In the genomic region with DNA sequence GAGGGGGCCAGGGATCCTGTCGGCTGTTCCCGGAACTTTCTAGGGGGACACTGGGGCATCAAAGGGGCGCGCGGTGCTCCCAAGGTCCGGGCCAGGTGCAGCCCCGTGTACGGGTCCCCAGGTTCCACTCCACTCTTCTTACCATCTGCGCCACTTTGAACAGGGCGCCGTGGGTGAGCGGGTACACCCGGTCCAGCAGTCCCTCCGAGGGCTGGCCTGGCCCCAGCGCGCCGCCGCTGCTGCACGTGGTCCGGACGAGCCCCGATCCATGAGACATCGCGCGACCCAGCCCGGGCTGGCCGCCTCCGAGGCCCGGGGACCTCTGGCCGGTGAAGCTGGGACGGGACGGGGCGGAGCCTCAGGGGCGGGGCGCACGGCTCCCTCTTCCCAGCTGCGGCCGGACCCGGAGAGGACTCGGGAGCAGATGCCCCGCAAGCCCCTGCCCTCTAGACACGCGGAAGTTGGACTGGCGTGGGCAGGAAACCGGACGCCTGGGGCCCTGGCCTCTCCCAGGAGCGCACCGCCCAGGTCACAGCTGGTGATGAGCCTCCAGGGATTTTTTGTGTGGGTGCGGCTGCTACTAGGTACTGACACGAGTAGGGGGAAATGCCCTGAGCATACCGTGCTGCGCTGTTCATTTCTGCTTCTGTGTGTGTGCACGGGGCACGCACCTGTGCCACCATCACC, we compare ENCODE assay signal across 8 mouse cellular contexts. TPM values are rescaled to one million over a fixed set of nuclear protein-coding genes. Genes with fewer than 3 reads are reported as not detected.
DNase-seq lines count a peak whose midpoint lies in the region; ATAC-seq lines count a peak whose summit lies in the region.

Gene Cmtm7, minus strand, starts transcription at position 331 of the 687 bp plus-strand sequence.

- H3K9ac ChIP-seq in embryonic facial prominence, embryonic 13.5 days, result peak within 1 kb of the TSS; percentile 88
- peak within 1 kb of the TSS; percentile 94 for H3K9ac ChIP-seq in heart, embryonic 11.5 days (ENCODE audit: low read depth, low read length)
- H3K9ac ChIP-seq in kidney, embryonic 14.5 days (ENCODE audit: low read depth, low read length), result peak within 1 kb of the TSS; percentile 78

- H3K4me2 ChIP-seq in embryonic facial prominence, embryonic 13.5 days, result peak within 1 kb of the TSS; percentile 90
- H3K4me2 ChIP-seq in heart, embryonic 11.5 days, result peak within 1 kb of the TSS; percentile 77
- peak within 1 kb of the TSS; percentile 95 for H3K4me2 ChIP-seq in kidney, embryonic 14.5 days (replicated peaks; ENCODE audit: low read depth, low read length)

- H3K36me3 ChIP-seq in embryonic facial prominence, embryonic 13.5 days, result no peaks in the 10 kb centered on the region
- H3K36me3 ChIP-seq in heart, embryonic 11.5 days (ENCODE audit: control insufficient read depth, insufficient read depth, low read length), result no peaks in the 10 kb centered on the region
- H3K36me3 ChIP-seq in kidney, embryonic 14.5 days (ENCODE audit: control insufficient read depth, insufficient read depth, low read length), result no peaks in the 10 kb centered on the region

- peak; percentile 90 for DNase-seq in A20 (ENCODE audit: low read depth, low spot score)
- peak; percentile 91 for DNase-seq in ZHBTc4 (ENCODE audit: low read depth, low spot score)
- DNase-seq in lung, postnatal 14 days, result peak; percentile 77
- peak; percentile 54 for DNase-seq in ovary, postnatal 14 days (ENCODE audit: low spot score)
- DNase-seq in thymus, postnatal 4 days, result peak; percentile 79

- peak within 1 kb of the TSS; percentile 71 for H3K4me3 ChIP-seq in embryonic facial prominence, embryonic 13.5 days
- peak within 1 kb of the TSS; percentile 77 for H3K4me3 ChIP-seq in heart, embryonic 11.5 days (ENCODE audit: low read depth, low read length)
- peak within 1 kb of the TSS; percentile 68 for H3K4me3 ChIP-seq in kidney, embryonic 14.5 days (ENCODE audit: low read length)

- H3K27ac ChIP-seq in embryonic facial prominence, embryonic 13.5 days, result peak within 1 kb of the TSS; percentile 90
- peak within 1 kb of the TSS; percentile 89 for H3K27ac ChIP-seq in heart, embryonic 11.5 days (ENCODE audit: low read depth, low read length)
- H3K27ac ChIP-seq in kidney, embryonic 14.5 days (ENCODE audit: low read depth, low read length), result peak within 1 kb of the TSS; percentile 82

- H3K4me1 ChIP-seq in embryonic facial prominence, embryonic 13.5 days, result peaks cover 20% of the 10 kb centered on the region
- H3K4me1 ChIP-seq in heart, embryonic 11.5 days (ENCODE audit: control insufficient read depth, insufficient read depth, low read length), result peaks cover 18% of the 10 kb centered on the region
- H3K4me1 ChIP-seq in kidney, embryonic 14.5 days (ENCODE audit: control insufficient read depth, insufficient read depth, low read length), result peaks cover 16% of the 10 kb centered on the region

- H3K27me3 ChIP-seq in embryonic facial prominence, embryonic 13.5 days, result no peaks in the 10 kb centered on the region
- H3K27me3 ChIP-seq in heart, embryonic 11.5 days (ENCODE audit: control insufficient read depth, insufficient read depth, low read length), result no peaks in the 10 kb centered on the region
- no peaks in the 10 kb centered on the region for H3K27me3 ChIP-seq in kidney, embryonic 14.5 days (ENCODE audit: control insufficient read depth, insufficient read depth, low read length)

- under 1% methylated on average over 54 of the region's 54 CpGs for WGBS in embryonic facial prominence, embryonic 13.5 days
- WGBS in heart, embryonic 11.5 days (ENCODE audit: insufficient replicate concordance), result 1% methylated on average over 54 of the region's 54 CpGs
- WGBS in kidney, embryonic 14.5 days, result under 1% methylated on average over 53 of the region's 54 CpGs

- no peaks in the 10 kb centered on the region for H3K9me3 ChIP-seq in embryonic facial prominence, embryonic 13.5 days
- H3K9me3 ChIP-seq in heart, embryonic 11.5 days (replicated peaks; ENCODE audit: control insufficient read depth, low read length), result no peaks in the 10 kb centered on the region
- no peaks in the 10 kb centered on the region for H3K9me3 ChIP-seq in kidney, embryonic 14.5 days (ENCODE audit: control insufficient read depth, low read length)

- peak; percentile 73 for ATAC-seq in embryonic facial prominence, embryonic 13.5 days (ENCODE audit: insufficient number of reproducible peaks, insufficient read depth, low FRiP score, low TSS enrichment, low read depth)
- ATAC-seq in heart, embryonic 11.5 days (replicated peaks; ENCODE audit: insufficient number of reproducible peaks, low FRiP score, low TSS enrichment), result peak; percentile 83
- peak; percentile 86 for ATAC-seq in kidney, embryonic 14.5 days (ENCODE audit: low FRiP score, low TSS enrichment)

RNA-seq across cellular contexts. Expression of gene Cmtm7, which starts in this region (rescaled TPM):
- 104 and 114 TPM in 2 replicates for polyA plus RNA-seq in embryonic facial prominence, embryonic 13.5 days (2015; fragmentation: Nextera tagmentation; extraction: Ambion mirVana)
- 105 and 121 TPM in 2 replicates for polyA plus RNA-seq in heart, embryonic 11.5 days (2014; fragmentation: Nextera tagmentation; extraction: Ambion mirVana)
- 92.7 and 108 TPM in 2 replicates for polyA plus RNA-seq in kidney, embryonic 14.5 days (2014; fragmentation: Nextera tagmentation; extraction: Ambion mirVana)

Comparison
In these comparisons a context has a peak if more than half of its experiments do, and no peak if none do; other contexts are left out.
1. Peak in every context shown above with its lines: DNase-seq, ATAC-seq, H3K4me3 ChIP-seq and H3K27ac ChIP-seq.